Mouse (Mus musculus): ENCODE measurements around the gene Myom3.

GRCm38 (mm10) chr4:135765707-135766106 lies 6.2 kb downstream of the Myom3 start:
- no peak for TF ChIP-seq CTCF (IDR thresholded peaks at IDR 0.05; ENCODE audit: low read depth)
- TF ChIP-seq EP300 (optimal IDR thresholded peaks at IDR 0.05) = no peak

All from stomach, postnatal 0 days (tissue).